Mouse (Mus musculus) 3134 (cell line): ENCODE results near the gene Krtap16-3.

Experiments used
- DNase-seq: peaks from one replicate; pipeline ENCODE4 v3.0.0-alpha.2; 2011; ENCODE audit warnings: low spot score; ENCODE audit not compliant: insufficient read length; ENCODE audit errors: extremely low read depth

Gene Krtap16-3

GRCm38 (mm10) chr16:88962773-88963172, at the start of gene Krtap16-3:
Gene Krtap16-3, minus strand, starts transcription at chr16:88962873.
- DNase-seq: no peak

- DNase-seq: no peak
Observed at GRCm38 (mm10) chr16:89010659-89011058, 48.0 kb upstream of the Krtap16-3 start, which contains the start of gene Krtap22-2. Gene Krtap22-2, minus strand, starts transcription at chr16:89010759.

- no peak for DNase-seq
Observed at GRCm38 (mm10) chr16:88941106-88941505, 21.6 kb downstream of the Krtap16-3 start.

- no peak for DNase-seq
Observed at GRCm38 (mm10) chr16:88938252-88938651, 24.4 kb downstream of the Krtap16-3 start.

GRCm38 (mm10) chr16:88932165-88932564, 30.5 kb downstream of the Krtap16-3 start, which contains the start of gene Krtap19-9b:
Gene Krtap19-9b, minus strand, starts transcription at chr16:88932265.
- DNase-seq: no peak
